Mouse (Mus musculus) hindbrain, embryonic 14.5 days (tissue): Measurements from ENCODE around the gene Rsph1. TPM values are rescaled to one million over a fixed set of nuclear protein-coding genes. Genes with fewer than 3 reads are reported as not detected.

ENCODE experiments used
- ATAC-seq: fragments of 200-750 bp; cut with Nextera tagmentation; 2 replicates; pipeline ENCODE4 v1.8.0; 2017; ENCODE audit warnings: moderate number of reproducible peaks, mild to moderate bottlenecking, moderate TSS enrichment, moderate library complexity; ENCODE audit not compliant: low FRiP score
- DNase-seq: peaks from one replicate; pipeline ENCODE4 v3.0.0-alpha.2; 2015; ENCODE audit warnings: low spot score
- H3K27ac ChIP-seq: fragments of 300-500 bp; sonication (generic); 2 replicates; pipeline ENCODE4 v1.5.1; 2014; ENCODE audit warnings: mild to moderate bottlenecking, moderate library complexity
- H3K27me3 ChIP-seq: fragments of 300-500 bp; sonication (generic); 2 replicates; pipeline ENCODE4 v1.6.1; 2014; ENCODE audit warnings: mild to moderate bottlenecking, low read length, mixed read lengths; ENCODE audit not compliant: control insufficient read depth, insufficient read depth
- H3K36me3 ChIP-seq: fragments of 300-500 bp; sonication (generic); replicated peaks from 2 replicates; pipeline ENCODE4 v1.6.1; 2014; ENCODE audit not compliant: control insufficient read depth, insufficient read depth
- H3K4me1 ChIP-seq: fragments of 300-500 bp; sonication (generic); replicated peaks from 2 replicates; pipeline ENCODE4 v1.6.1; 2014; ENCODE audit warnings: antibody characterized with exemption, low read length, mixed read lengths; ENCODE audit not compliant: control insufficient read depth, insufficient read depth
- H3K4me2 ChIP-seq: fragments of 300-500 bp; sonication (generic); replicated peaks from 2 replicates; pipeline ENCODE4 v1.6.1; 2014; ENCODE audit warnings: mild to moderate bottlenecking, moderate library complexity
- H3K4me3 ChIP-seq: fragments of 300-500 bp; sonication (generic); replicated peaks from 2 replicates; pipeline ENCODE4 v1.5.1; 2014; ENCODE audit warnings: mild to moderate bottlenecking, low read length
- H3K9ac ChIP-seq: fragments of 300-500 bp; sonication (generic); 2 replicates; pipeline ENCODE4 v1.6.1; 2014
- H3K9me3 ChIP-seq: fragments of 300-500 bp; sonication (generic); 2 replicates; pipeline ENCODE4 v1.6.1; 2016; ENCODE audit warnings: low read length; ENCODE audit not compliant: control insufficient read depth
- WGBS: fragments of 180-500 bp; shearing (Covaris S2); extraction: QIAGEN DNeasy Blood & Tissue Kit; methylation state at CpG from one replicate; pipeline ENCODE4 v1.1.7; 2014; 5-methylcytosine and 5-hydroxymethylcytosine counted together
- polyA plus RNA-seq: library from polyadenylated mRNA; unstranded; fragments of >200 nt; fragmentation: Nextera tagmentation; extraction: Ambion mirVana; gene quantifications from 2 replicates; pipeline ENCODE4 v1.2.1, GENCODE M21; 2014

Rsph1 gene
- polyA plus RNA-seq, 1 experiment from 2014 or later = 5.0 TPM

DNA sequence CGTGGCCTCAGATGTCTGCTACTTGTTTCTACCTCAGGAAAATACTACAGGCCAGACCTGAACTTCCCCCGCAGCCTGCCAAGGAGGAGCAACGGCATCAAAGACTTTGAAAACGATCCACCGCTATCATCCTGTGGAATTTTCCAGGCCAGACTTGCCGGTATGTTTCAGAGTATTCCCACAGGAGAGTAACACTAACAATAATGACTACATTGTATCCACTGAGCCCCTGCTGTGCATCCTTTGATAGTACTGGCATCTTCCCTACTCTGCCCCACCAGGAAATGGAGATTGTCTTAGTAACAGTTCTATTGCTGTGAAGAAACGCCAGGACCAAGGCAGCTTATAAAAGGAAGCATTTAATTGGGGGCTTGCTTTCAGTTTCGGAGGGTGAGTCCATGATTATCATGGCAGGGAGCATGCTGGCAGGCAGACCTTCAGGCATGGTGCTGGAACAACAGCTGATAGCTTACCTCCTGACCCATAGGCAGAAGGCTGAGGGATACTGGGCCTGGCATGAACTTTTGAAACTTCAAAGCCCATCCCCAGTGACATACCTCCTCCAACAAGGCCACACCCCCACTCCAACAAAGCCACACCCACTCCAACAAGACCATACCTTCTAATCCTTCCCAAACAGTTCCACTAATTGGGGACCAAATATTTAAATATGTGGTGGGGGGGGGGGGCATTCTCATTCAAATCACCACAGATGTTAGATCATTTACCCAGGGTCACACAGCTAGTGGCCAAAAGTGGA lies 44.8 kb downstream of the Rsph1 start:
- H3K4me2 ChIP-seq = no peak overlapping the region
- no peaks in the 10 kb centered on the region for H3K9me3 ChIP-seq
- no peak overlapping the region for H3K9ac ChIP-seq
- H3K36me3 ChIP-seq = no peaks in the 10 kb centered on the region
- H3K4me1 ChIP-seq = no peaks in the 10 kb centered on the region
- H3K27me3 ChIP-seq = no peaks in the 10 kb centered on the region
- DNase-seq (no peak), ATAC-seq (no peak)
- H3K27ac ChIP-seq = no peak overlapping the region
- no peak overlapping the region for H3K4me3 ChIP-seq
- 37% methylated on average over 8 of the region's 8 CpGs for WGBS

DNA sequence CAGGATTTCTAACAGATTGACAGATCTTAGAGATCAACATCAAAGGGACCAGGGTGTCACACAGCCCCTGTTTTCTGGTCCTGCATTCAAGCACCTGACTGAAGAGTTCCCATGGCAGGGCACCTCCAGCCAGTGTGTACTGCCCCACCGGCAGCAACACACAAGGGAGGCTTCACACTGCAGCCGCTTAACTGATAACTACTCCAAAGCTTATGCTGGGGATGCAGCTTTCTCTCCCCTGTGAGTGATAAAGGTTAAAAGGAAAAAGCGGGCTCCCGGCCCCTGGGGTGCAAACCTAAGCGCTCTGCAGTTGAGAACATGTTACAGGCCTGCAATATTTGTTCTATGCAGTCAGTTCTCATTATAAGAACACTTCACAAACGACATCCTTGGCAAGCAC lies 45.4 kb downstream of the Rsph1 start:
- no peak for ATAC-seq
- Histone ChIP-seq H3K27ac (no peak overlapping the region), H3K9ac (no peak overlapping the region), H3K9me3 (no peaks in the 10 kb centered on the region), H3K27me3 (no peaks in the 10 kb centered on the region), H3K4me2 (no peak overlapping the region), H3K4me1 (no peaks in the 10 kb centered on the region), H3K36me3 (no peaks in the 10 kb centered on the region), H3K4me3 (no peak overlapping the region)
- no peak for DNase-seq
- WGBS = 53% methylated on average over 6 of the region's 6 CpGs

DNA sequence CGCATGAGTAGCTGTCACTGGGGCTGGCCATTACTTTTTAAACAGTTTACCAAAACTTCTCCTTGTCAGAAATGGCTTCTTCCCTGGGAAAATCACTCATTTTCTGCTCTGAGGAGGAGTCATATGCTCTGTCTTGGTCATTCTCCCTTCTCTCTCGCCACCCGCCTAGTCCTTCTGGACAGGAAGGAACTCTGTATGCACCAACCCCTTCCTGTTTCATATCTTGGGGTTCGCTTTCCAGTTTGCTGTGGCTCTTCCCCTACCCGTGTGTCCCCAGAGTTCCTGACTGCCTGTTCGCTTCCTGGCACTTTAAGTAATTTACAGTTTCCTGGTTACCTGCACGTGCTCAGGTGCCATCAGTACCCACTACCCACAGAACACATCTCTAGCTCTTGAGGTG lies 50.3 kb downstream of the Rsph1 start:
- no peak for ATAC-seq
- Histone ChIP-seq H3K36me3 (no peaks in the 10 kb centered on the region), H3K4me2 (no peak overlapping the region), H3K9me3 (no peaks in the 10 kb centered on the region), H3K27me3 (no peaks in the 10 kb centered on the region), H3K4me3 (no peak overlapping the region), H3K9ac (no peak overlapping the region), H3K27ac (no peak overlapping the region), H3K4me1 (no peaks in the 10 kb centered on the region)
- 89% methylated on average over 7 of the region's 7 CpGs for WGBS
- no peak for DNase-seq

DNA sequence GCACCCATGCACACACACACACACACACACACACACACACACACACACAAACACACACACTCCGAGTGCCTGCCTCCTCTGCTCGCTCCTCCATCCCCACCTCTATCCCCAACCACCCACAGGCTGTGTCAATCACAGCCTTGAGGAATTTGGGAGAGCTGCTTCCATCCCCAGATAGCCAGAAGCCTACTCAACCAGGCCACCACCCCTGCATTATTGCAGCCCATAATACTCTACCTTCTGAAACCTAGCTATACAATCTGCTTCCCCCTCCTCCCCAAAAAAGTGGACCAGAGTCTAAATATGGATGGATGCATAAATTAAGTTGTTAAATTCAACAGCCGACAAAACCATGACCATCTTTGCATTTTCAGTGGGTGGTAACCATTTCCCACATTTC lies 50.8 kb downstream of the Rsph1 start:
- Histone ChIP-seq H3K4me3 (no peak overlapping the region), H3K9ac (no peak overlapping the region), H3K4me1 (no peaks in the 10 kb centered on the region), H3K9me3 (no peaks in the 10 kb centered on the region), H3K27ac (no peak overlapping the region), H3K4me2 (no peak overlapping the region), H3K27me3 (no peaks in the 10 kb centered on the region), H3K36me3 (no peaks in the 10 kb centered on the region)
- no peak for DNase-seq
- no peak for ATAC-seq
- WGBS = 79% methylated on average over 3 of the region's 3 CpGs

DNA sequence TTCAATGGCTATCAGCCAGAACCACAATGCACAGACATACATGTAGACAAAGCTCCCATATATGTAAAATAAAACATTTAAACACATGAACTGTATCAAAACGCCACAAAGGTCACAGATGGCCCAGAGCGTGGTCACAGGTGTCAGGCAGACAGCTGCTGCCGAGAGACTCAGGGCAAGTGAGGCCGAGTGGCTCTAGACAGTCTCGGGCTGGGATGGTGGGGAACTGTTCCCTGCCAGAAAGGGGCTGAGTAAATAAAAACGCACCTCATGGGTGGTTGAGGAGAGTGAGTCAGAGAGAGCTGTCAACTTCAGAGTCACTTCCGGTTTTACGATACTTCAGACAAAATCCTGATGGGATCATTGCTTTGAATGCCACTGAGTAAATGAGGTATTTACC lies 52.6 kb downstream of the Rsph1 start:
- Histone ChIP-seq H3K4me3 (no peak overlapping the region), H3K4me2 (no peak overlapping the region), H3K27me3 (no peaks in the 10 kb centered on the region), H3K36me3 (no peaks in the 10 kb centered on the region), H3K4me1 (no peaks in the 10 kb centered on the region), H3K9ac (no peak overlapping the region), H3K9me3 (no peaks in the 10 kb centered on the region), H3K27ac (no peak overlapping the region)
- DNase-seq (no peak), ATAC-seq (no peak)
- 90% methylated on average over 8 of the region's 8 CpGs for WGBS

DNA sequence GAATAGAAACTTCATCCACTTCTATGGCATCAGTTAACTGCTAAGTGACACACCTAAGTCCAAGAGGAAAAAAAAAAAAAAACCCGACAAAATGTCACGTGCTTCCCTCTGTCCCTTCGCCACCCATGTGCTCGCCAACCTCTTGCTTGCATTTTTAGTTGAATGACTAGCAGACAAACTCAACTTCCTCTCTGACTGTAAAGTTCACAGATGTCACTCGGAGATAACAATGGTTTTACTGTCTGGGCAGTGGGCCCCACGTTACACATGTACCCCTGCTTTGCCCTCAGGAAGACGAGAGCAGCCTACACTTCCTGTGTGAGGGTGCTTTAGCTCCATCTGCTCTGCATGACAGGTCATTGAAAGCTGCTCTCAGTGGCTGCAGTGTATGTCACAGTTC lies 53.3 kb downstream of the Rsph1 start:
- no peak for DNase-seq
- Histone ChIP-seq H3K36me3 (no peaks in the 10 kb centered on the region), H3K27ac (no peak overlapping the region), H3K27me3 (no peaks in the 10 kb centered on the region), H3K4me3 (no peak overlapping the region), H3K9ac (no peak overlapping the region), H3K4me2 (no peak overlapping the region), H3K9me3 (no peaks in the 10 kb centered on the region), H3K4me1 (no peaks in the 10 kb centered on the region)
- no peak for ATAC-seq
- WGBS = 83% methylated on average over 7 of the region's 7 CpGs

DNA sequence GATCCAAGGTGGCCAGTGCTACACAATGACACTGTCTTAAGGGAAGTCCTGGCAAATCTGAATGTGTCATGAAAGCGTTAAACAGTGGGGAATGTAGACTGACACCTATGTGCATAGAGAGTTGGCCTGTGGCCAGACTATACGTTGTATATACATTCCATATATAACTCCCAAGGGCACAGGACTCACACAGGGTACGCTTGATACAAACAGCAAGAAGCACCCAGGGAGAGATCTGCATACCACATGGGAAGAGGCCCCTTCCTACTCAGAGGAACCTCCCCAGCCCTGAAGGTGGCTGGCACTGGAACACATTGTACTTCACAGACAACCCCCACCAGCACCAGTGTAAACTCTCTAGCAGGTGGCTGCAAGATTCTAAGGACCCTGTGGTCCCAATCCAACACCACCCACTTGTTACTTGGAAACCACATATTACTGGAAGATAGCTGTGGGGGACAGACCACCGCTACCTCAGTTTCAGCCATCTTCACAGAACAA lies 54.3 kb downstream of the Rsph1 start:
- Histone ChIP-seq H3K9ac (no peak overlapping the region), H3K9me3 (no peaks in the 10 kb centered on the region), H3K4me1 (no peaks in the 10 kb centered on the region), H3K4me3 (no peak overlapping the region), H3K36me3 (no peaks in the 10 kb centered on the region), H3K27ac (no peak overlapping the region), H3K4me2 (no peak overlapping the region), H3K27me3 (no peaks in the 10 kb centered on the region)
- ATAC-seq (no peak), DNase-seq (no peak)
- WGBS = 82% methylated on average over 4 of the region's 4 CpGs

DNA sequence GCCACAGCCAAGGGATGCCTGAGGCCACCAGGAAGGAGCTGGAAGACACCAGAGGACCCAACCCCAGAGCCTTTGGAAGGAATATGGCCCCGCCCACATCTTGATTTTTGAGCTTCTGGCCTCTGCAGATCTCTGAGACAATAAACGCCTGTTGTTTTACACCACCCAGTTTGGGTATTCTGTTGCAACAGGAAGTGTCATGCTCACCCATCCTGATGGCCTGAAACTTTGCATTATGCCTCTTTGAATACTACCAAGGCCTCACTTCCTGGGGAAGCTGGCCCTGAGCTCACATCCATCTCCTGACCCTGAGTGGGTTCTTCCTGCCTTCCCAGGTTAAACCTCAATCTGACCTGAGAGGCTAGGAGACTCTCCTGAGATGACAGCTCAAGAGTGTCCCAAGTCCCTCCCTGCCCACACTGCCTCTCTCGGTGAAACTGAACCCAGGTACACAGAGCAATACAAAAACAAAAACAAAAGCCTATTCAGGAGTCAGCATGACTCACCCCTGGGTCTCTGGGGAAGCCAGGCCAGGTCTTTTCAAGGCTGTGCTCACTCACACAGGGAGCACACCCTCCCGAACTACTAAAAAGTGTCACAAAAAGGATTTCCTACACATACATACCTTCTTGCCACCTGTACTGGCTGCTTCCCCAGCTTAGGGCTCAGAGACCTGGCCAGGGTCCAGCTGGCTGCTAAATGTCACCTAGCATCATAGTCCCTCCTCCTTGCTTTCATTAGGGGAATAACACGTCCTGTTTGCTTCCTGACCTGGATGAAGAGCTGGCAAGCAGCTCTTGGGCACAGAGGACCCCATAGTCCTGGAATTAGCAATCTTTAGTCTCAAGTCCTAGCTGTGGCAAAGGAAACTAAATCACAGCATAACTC lies 60.9 kb downstream of the Rsph1 start:
- H3K4me1 ChIP-seq = no peaks in the 10 kb centered on the region
- no peak for ATAC-seq
- no peaks in the 10 kb centered on the region for H3K9me3 ChIP-seq
- no peak overlapping the region for H3K4me2 ChIP-seq
- no peaks in the 10 kb centered on the region for H3K27me3 ChIP-seq
- no peak overlapping the region for H3K27ac ChIP-seq
- no peaks in the 10 kb centered on the region for H3K36me3 ChIP-seq
- H3K4me3 ChIP-seq = no peak overlapping the region
- no peak overlapping the region for H3K9ac ChIP-seq
- 52% methylated on average over 5 of the region's 5 CpGs for WGBS
- DNase-seq = no peak

DNA sequence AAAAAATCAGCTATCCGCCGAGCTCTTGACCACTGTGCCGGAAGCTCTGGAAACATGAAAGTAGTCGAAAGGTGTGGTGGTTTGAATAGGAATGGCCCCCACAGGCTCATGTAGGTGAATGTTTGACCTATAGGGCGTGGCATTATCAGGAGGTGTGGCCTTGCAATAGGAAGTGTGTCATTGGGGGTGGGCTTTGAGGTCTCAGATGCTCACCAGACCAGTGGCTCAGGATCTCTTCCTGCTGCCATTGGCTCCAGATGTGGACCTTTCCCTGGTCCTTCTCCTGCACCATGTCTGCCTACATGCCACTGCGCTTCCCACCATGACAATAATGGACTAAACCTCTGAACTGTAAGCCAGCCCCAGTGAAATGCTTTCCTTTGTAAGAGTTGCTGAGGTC lies 65.3 kb downstream of the Rsph1 start:
- ATAC-seq = no peak
- Histone ChIP-seq H3K4me3 (no peak overlapping the region), H3K36me3 (no peaks in the 10 kb centered on the region), H3K27me3 (no peaks in the 10 kb centered on the region), H3K4me2 (no peak overlapping the region), H3K9me3 (no peaks in the 10 kb centered on the region), H3K27ac (no peak overlapping the region), H3K4me1 (no peaks in the 10 kb centered on the region), H3K9ac (no peak overlapping the region)
- 91% methylated on average over 6 of the region's 6 CpGs for WGBS
- DNase-seq = no peak
